Comparison of ENCODE assay signal across 8 mouse cellular contexts in genomic region chr9:32675671-32676409, GRCm38 (mm10). TPM values are rescaled to one million over a fixed set of nuclear protein-coding genes. Genes with fewer than 3 reads are reported as not detected.
A peak's percentile ranks its signal among the peaks of the same experiment; 100 is the strongest.
DNase-seq lines count a peak whose midpoint lies in the region; ATAC-seq and TF ChIP-seq lines count a peak whose summit lies in the region.
"Had no signal": no experiment of that assay in that cellular context is flagged by ENCODE, and none has a peak within 500 bp of the region (broad histone marks: within the 10 kb centered on the region; RNA-seq: fewer than 3 reads in every experiment).

No protein-coding gene starts in this region.

- no peak for DNase-seq in lung, adult 2 months
- DNase-seq in induced T-regulatory cell, adult 2 months (ENCODE audit: low read depth): peak; percentile 22
- DNase-seq in cerebellum, postnatal 25 days: no peak
- DNase-seq in yolk sac, embryonic 10.5 days (ENCODE audit: low spot score): no peak

- TF ChIP-seq CTCF in lung, adult 2 months (IDR thresholded peaks at IDR 0.05; ENCODE audit: insufficient read depth, low read length): no peak

- H3K27me3 ChIP-seq in lung, embryonic 16.5 days (ENCODE audit: control insufficient read depth, insufficient read depth, low read depth, low read length): no peaks in the 10 kb centered on the region
- peaks cover 95% of the 10 kb centered on the region for H3K27me3 ChIP-seq in forebrain, embryonic 13.5 days
- no peaks in the 10 kb centered on the region for H3K27me3 ChIP-seq in stomach, embryonic 15.5 days (replicated peaks)

- H3K36me3 ChIP-seq in lung, embryonic 16.5 days (ENCODE audit: control insufficient read depth, insufficient read depth, low read length): no peaks in the 10 kb centered on the region
- H3K36me3 ChIP-seq in forebrain, embryonic 13.5 days (ENCODE audit: poor library complexity, severe bottlenecking): no peaks in the 10 kb centered on the region
- no peaks in the 10 kb centered on the region for H3K36me3 ChIP-seq in stomach, embryonic 15.5 days
- H3K36me3 ChIP-seq: liver, embryonic 15.5 days had no signal

- 4% methylated on average over 9 of the region's 9 CpGs for WGBS in lung, embryonic 16.5 days
- WGBS in lung, adult 2 months: 15% methylated on average over 9 of the region's 9 CpGs
- 1% methylated on average over 9 of the region's 9 CpGs for WGBS in forebrain, embryonic 13.5 days
- 10% methylated on average over 9 of the region's 9 CpGs for WGBS in stomach, embryonic 15.5 days

- peaks cover 51% of the 10 kb centered on the region for H3K4me1 ChIP-seq in lung, embryonic 16.5 days (replicated peaks; ENCODE audit: control insufficient read depth, insufficient read depth, low read length)
- H3K4me1 ChIP-seq in lung, adult 2 months (ENCODE audit: control insufficient read depth, insufficient read depth, low read length): peaks cover 30% of the 10 kb centered on the region
- H3K4me1 ChIP-seq in forebrain, embryonic 13.5 days: peaks cover 27% of the 10 kb centered on the region
- H3K4me1 ChIP-seq in stomach, embryonic 15.5 days: peaks cover 41% of the 10 kb centered on the region

- TF ChIP-seq POLR2A in lung, adult 2 months (IDR thresholded peaks at IDR 0.05; ENCODE audit: borderline replicate concordance, extremely low read depth, low read depth, low read length): no peak

- peak; percentile 75 for ATAC-seq in lung, embryonic 16.5 days (ENCODE audit: low read depth)
- ATAC-seq in forebrain, embryonic 13.5 days: peak; percentile 93
- ATAC-seq in stomach, embryonic 15.5 days (ENCODE audit: insufficient read depth, low FRiP score, low read depth): peak; percentile 70; the same call in 1 of the 2 replicates

- no peak overlapping the region for H3K4me3 ChIP-seq in lung, embryonic 16.5 days (ENCODE audit: low read length)
- H3K4me3 ChIP-seq in lung, adult 2 months (replicated peaks; ENCODE audit: extremely low read depth, low read depth, low read length): no peak overlapping the region
- no peak overlapping the region for H3K4me3 ChIP-seq in forebrain, embryonic 13.5 days
- H3K4me3 ChIP-seq in stomach, embryonic 15.5 days (replicated peaks): no peak overlapping the region
- H3K4me3 ChIP-seq: liver, embryonic 15.5 days had no signal

- no peaks in the 10 kb centered on the region for H3K9me3 ChIP-seq in lung, embryonic 16.5 days (ENCODE audit: control insufficient read depth, low read length)
- H3K9me3 ChIP-seq in forebrain, embryonic 13.5 days (replicated peaks): no peaks in the 10 kb centered on the region
- H3K9me3 ChIP-seq in stomach, embryonic 15.5 days: no peaks in the 10 kb centered on the region
- H3K9me3 ChIP-seq: liver, embryonic 15.5 days had no signal

- peak overlapping the region; percentile 93 for H3K27ac ChIP-seq in lung, embryonic 16.5 days (ENCODE audit: low read length)
- H3K27ac ChIP-seq in forebrain, embryonic 13.5 days: peak overlapping the region; percentile 35; the same call in 1 of the 2 replicates
- H3K27ac ChIP-seq in stomach, embryonic 15.5 days: peak overlapping the region; percentile 81
- H3K27ac ChIP-seq: liver, embryonic 15.5 days had no signal

- peak overlapping the region; percentile 47 for H3K4me2 ChIP-seq in lung, embryonic 16.5 days (ENCODE audit: low read depth, low read length)
- H3K4me2 ChIP-seq in forebrain, embryonic 13.5 days: no peak overlapping the region
- H3K4me2 ChIP-seq in stomach, embryonic 15.5 days: peak overlapping the region; percentile 37
- H3K4me2 ChIP-seq: liver, embryonic 15.5 days had no signal

- 0 out of 2 replicates have a peak overlapping the region, but pooled peaks have one; percentile 22 for H3K9ac ChIP-seq in lung, embryonic 16.5 days (ENCODE audit: low read length)
- H3K9ac ChIP-seq in forebrain, embryonic 13.5 days: no peak overlapping the region
- H3K9ac ChIP-seq in stomach, embryonic 15.5 days: no peak overlapping the region
- H3K9ac ChIP-seq: liver, embryonic 15.5 days had no signal

RNA-seq across cellular contexts. Expression of gene Ets1, which starts 39.8 kb away (rescaled TPM):
- polyA plus RNA-seq in lung, embryonic 16.5 days (2015; fragmentation: Nextera tagmentation; extraction: Ambion mirVana): 108 and 115 TPM in 2 replicates
- 57.3 and 67.2 TPM in 2 replicates for polyA plus RNA-seq in lung, adult 2 months (2012; rRNA removed)
- 16.0 and 16.7 TPM in 2 replicates for polyA plus RNA-seq in forebrain, embryonic 13.5 days (2015; fragmentation: Nextera tagmentation; extraction: Ambion mirVana)
- 41.3 and 45.9 TPM in 2 replicates for polyA plus RNA-seq in stomach, embryonic 15.5 days (2015; fragmentation: Nextera tagmentation; extraction: Ambion mirVana)

Comparison
In these comparisons a context has a peak if more than half of its experiments do, and no peak if none do; other contexts are left out.
1. H3K27ac ChIP-seq: peak in every context shown above with its lines; median percentile 93 in lung, embryonic 16.5 days; 81 in stomach, embryonic 15.5 days; 35 in forebrain, embryonic 13.5 days.